Mouse (Mus musculus) cerebellum, postnatal 36 days (tissue): Measurements from ENCODE around the gene Zfp704.
A peak's percentile ranks its signal among the peaks of the same experiment; 100 is the strongest.

Source experiments
- DNase-seq, 2 experiments: peaks; one replicate each; pipeline ENCODE4 v3.0.0; 2021 to 2022; ENCODE audit warnings: mixed read lengths in 2 of 2

The Zfp704 gene

GRCm38 (mm10) chr3:9609581-9610341 lies at the start of gene Zfp704:
Gene Zfp704 (minus strand): TSS chr3:9610085.
- peak; percentile 82 to 83 for DNase-seq

GRCm38 (mm10) chr3:9633036-9634005 lies 23.4 kb upstream of the Zfp704 start:
- no peak for DNase-seq

- DNase-seq = peak; percentile 14 to 19
Observed at GRCm38 (mm10) chr3:9629951-9630350, 20.1 kb upstream of the Zfp704 start.

- DNase-seq = no peak
Observed at GRCm38 (mm10) chr3:9628041-9628440, 18.2 kb upstream of the Zfp704 start.

- DNase-seq = no peak
Observed at GRCm38 (mm10) chr3:9626149-9626548, 16.3 kb upstream of the Zfp704 start.

- no peak for DNase-seq
Observed at GRCm38 (mm10) chr3:9620611-9621010, 10.7 kb upstream of the Zfp704 start.

GRCm38 (mm10) chr3:9619562-9620275 lies 9.8 kb upstream of the Zfp704 start:
- no peak for DNase-seq

GRCm38 (mm10) chr3:9617101-9617500 lies 7.2 kb upstream of the Zfp704 start:
- no peak for DNase-seq

GRCm38 (mm10) chr3:9614676-9615075 lies 4.8 kb upstream of the Zfp704 start:
- DNase-seq = no peak

GRCm38 (mm10) chr3:9614011-9614410 lies 4.1 kb upstream of the Zfp704 start:
- no peak for DNase-seq

- no peak for DNase-seq
Observed at GRCm38 (mm10) chr3:9611226-9611625, 1.3 kb upstream of the Zfp704 start.

- no peak for DNase-seq
Observed at GRCm38 (mm10) chr3:9610426-9610825, 541 bp upstream of the Zfp704 start.

- peak; percentile 47 to 52 for DNase-seq
Observed at GRCm38 (mm10) chr3:9608906-9609580, 842 bp downstream of the Zfp704 start.

GRCm38 (mm10) chr3:9608441-9608905 lies 1.4 kb downstream of the Zfp704 start:
- DNase-seq = peak in 1 of 2 experiments; percentile 49

GRCm38 (mm10) chr3:9607686-9608085 lies 2.2 kb downstream of the Zfp704 start:
- no peak for DNase-seq

GRCm38 (mm10) chr3:9605784-9606706 lies 3.8 kb downstream of the Zfp704 start:
- no peak for DNase-seq

GRCm38 (mm10) chr3:9604941-9605340 lies 4.9 kb downstream of the Zfp704 start:
- DNase-seq = no peak

GRCm38 (mm10) chr3:9603866-9604265 lies 6.0 kb downstream of the Zfp704 start:
- DNase-seq = no peak

GRCm38 (mm10) chr3:9600577-9600976 lies 9.3 kb downstream of the Zfp704 start:
- DNase-seq = no peak

- DNase-seq = no peak
Observed at GRCm38 (mm10) chr3:9599738-9600410, 10.0 kb downstream of the Zfp704 start.

- no peak for DNase-seq
Observed at GRCm38 (mm10) chr3:9598061-9598460, 11.8 kb downstream of the Zfp704 start.
